Mouse (Mus musculus): ENCODE results near the gene Bhlhb9. TPM values are rescaled to one million over a fixed set of nuclear protein-coding genes. Genes with fewer than 3 reads are reported as not detected.

Gene Bhlhb9
- polyA plus RNA-seq, 3 experiments from 2014 or later = 9.4 to 15.5 (median 12.9) TPM

DNA sequence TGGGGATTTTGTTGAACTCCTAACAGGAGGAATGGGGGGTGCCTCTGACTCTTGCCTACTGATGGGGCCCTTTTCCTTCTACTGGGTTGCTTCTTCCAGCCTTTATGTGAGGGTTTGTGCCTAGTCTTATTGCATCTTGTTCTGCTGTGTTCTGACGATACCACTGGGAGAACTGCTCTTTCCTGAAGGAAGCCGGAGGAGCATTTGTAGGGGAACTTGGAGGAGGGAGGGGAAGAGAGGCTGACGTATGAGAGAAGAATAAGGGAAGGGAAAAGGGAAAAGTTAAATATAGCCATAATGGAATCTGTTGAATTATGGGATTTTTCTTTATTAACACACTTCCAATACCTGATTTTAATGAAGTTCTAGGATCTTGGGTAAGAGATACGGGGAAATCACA is 119.2 kb downstream of the Bhlhb9 start:
- no peak for ATAC-seq

DNA sequence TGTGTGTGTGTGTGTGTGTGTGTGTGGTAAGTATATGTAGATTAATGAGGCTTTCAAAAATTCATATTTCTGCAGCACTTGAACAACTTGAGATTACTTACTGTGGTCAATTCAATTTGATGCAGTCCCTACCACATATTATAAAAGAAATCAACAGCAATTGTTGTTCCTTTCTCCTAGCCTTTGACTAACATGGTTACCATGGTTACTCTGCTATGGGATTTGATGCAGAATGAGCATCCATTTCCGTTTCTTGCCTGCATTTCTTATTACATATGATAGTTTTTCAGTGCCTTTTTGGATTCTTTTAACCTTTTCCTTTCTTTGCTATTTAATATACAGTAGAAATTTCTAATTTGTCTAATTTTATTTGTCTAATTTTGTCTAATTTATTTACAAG is 119.7 kb downstream of the Bhlhb9 start:
- no peak for ATAC-seq

DNA sequence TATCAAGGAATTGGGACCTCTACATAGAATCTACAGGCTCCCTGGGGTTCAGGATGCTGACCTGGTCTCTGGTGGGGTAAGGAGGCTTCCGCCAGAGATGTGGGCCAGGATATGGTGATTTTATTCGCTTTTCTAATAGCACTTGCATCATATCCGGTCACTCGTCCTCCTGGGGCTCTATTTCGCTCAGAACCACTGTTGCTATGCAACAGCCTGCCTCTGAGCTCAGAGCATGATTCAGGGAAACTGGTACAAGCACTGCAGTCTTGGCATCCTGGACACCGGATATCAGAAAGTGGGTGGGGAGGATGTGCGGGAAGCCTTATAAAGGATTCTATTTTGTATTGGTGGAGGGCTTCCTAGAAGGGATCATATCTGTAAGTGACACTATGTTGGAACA is 124.8 kb downstream of the Bhlhb9 start:
- ATAC-seq = no peak

DNA sequence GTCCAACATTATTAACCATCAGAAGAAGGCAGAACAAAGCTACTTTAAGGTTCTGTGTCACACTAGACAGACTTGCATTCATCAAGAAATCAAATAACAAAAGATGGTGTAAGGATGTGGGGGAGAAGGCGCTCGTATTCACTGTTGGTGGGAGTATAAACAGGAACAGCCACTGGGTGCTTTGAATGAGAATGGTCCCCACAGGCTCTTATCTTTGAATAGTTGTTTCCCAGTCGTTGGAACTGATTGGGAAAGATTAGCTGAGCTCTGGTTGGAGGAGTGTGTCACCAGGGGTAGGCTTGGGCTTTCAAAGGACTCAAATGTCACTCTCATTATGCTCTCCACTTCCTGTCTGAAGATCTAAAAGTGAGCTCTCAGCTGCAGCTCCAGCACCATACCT is 128.5 kb downstream of the Bhlhb9 start:
- ATAC-seq = no peak

DNA sequence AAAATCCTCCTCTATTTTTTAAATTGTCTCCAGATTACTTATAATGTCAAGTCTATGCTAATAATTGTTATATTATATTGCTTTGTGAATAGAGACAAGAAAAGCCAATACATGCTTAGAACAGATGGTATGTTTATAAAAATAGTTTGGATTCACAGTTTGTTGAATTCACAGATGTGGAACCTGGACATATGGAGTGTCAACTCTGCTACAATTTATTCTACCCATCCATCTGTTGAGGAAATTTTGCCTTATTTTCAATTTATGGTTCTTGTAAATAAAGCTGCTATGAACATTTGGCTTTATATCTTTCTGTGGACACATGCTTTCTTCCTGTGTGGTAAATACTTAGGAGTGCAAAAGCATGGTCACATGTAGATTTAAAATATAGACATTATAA is 131.2 kb downstream of the Bhlhb9 start:
- no peak for ATAC-seq

DNA sequence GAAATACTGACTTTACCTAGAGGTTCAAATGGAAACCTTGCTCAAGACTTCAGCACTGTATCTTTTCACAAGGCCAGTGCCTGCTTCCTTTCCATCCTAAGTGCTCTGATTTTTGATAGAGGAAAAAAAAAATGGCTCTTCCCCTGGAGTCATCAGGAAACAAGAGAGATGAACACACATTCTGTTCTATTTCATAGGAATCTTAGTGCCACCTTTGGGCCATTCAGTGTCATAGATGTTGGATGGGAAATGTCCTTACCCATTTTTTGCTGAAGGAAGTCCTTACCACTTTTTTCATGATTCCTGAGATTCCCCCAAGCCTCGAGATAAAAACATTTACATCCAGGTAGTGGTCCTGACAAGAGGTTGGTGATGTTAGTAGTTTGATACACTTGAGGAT is 139.1 kb downstream of the Bhlhb9 start:
- no peak for ATAC-seq

Other genes starting within 250 kb of the Bhlhb9 start
- gene Nxf7, start 198.8 kb upstream of the Bhlhb9 start, polyA plus RNA-seq (2017; shearing (Covaris generic)) = under 1 TPM in 1 of 3 experiments, not detected in 2; 0.53 TPM
- gene Prame, start 169.9 kb upstream of the Bhlhb9 start, polyA plus RNA-seq (2017; shearing (Covaris generic)) = not detected
- gene Tcp11x2, start 103.8 kb upstream of the Bhlhb9 start, polyA plus RNA-seq (2017; shearing (Covaris generic)) = under 1 TPM in 1 of 3 experiments, not detected in 2; 0.44 TPM
- not detected for gene Tmsb15a, start 72.3 kb upstream of the Bhlhb9 start, polyA plus RNA-seq (2017; shearing (Covaris generic))
- 10 to 100 TPM in 2 of 3 experiments, 1 to 10 TPM in 1; 9.6 to 19.9 (median 15.4) TPM for gene Armcx5, start 54.9 kb upstream of the Bhlhb9 start, polyA plus RNA-seq (2017; shearing (Covaris generic))
- 10 to 100 TPM; 14.9 to 21.5 (median 20.9) TPM for gene Gprasp1, start 54.9 kb upstream of the Bhlhb9 start, polyA plus RNA-seq (2017; shearing (Covaris generic))
- 1 to 10 TPM; 1.1 to 6.4 (median 4.7) TPM for gene Gprasp2, start 41.4 kb downstream of the Bhlhb9 start, polyA plus RNA-seq (2017; shearing (Covaris generic))
- 1 to 10 TPM; 5.5 to 8.4 (median 6.0) TPM for gene Arxes2, start 196.2 kb downstream of the Bhlhb9 start, polyA plus RNA-seq (2017; shearing (Covaris generic))
- gene Arxes1, start 235.8 kb downstream of the Bhlhb9 start, polyA plus RNA-seq (2017; shearing (Covaris generic)) = not detected

Data from inflammation-experienced regulatory T-cells, adult 6 months (primary cell).